Mouse (Mus musculus) heart, adult 2 months (tissue): Measurements from ENCODE around the gene Fam13c. TPM values are rescaled to one million over a fixed set of nuclear protein-coding genes. Genes with fewer than 3 reads are reported as not detected.
A peak's percentile ranks its signal among the peaks of the same experiment; 100 is the strongest.

Source experiments
- DNase-seq, 2 experiments: peaks; one replicate each; pipeline ENCODE4 v3.0.0; 2021
- H3K27ac ChIP-seq: fragments of 200-600 bp; 2 replicates; pipeline ENCODE4 v1.8.1; 2022
- H3K27me3 ChIP-seq: fragments of 200-500 bp; 2 replicates; pipeline ENCODE4 v1.6.1; 2012; ENCODE audit warnings: mild to moderate bottlenecking, low read length, inconsistent platforms, mixed read lengths; ENCODE audit not compliant: control insufficient read depth, insufficient read depth
- H3K36me3 ChIP-seq: fragments of 200-500 bp; 2 replicates; pipeline ENCODE4 v1.6.1; 2012; ENCODE audit warnings: low read length, inconsistent platforms; ENCODE audit not compliant: control insufficient read depth, insufficient read depth
- H3K4me1 ChIP-seq: fragments of 200-500 bp; 2 replicates; pipeline ENCODE4 v1.6.1; 2011; ENCODE audit warnings: low read length; ENCODE audit not compliant: control insufficient read depth, insufficient read depth
- H3K4me3 ChIP-seq: fragments of 200-600 bp; 2 replicates; pipeline ENCODE4 v1.8.1; 2022
- H3K79me2 ChIP-seq: fragments of 200-500 bp; replicated peaks from 2 replicates; pipeline ENCODE4 v1.6.1; 2012; ENCODE audit warnings: mild to moderate bottlenecking, inconsistent platforms, low read length, moderate library complexity, mixed read lengths; ENCODE audit not compliant: control insufficient read depth, insufficient read depth
- H3K9ac ChIP-seq: fragments of 200-500 bp; 2 replicates; pipeline ENCODE4 v1.6.1; 2012; ENCODE audit warnings: low read depth, mild to moderate bottlenecking, control low read depth, inconsistent platforms, low read length, mixed read lengths
- CTCF ChIP-seq: fragments of 200-600 bp; IDR thresholded peaks from 2 replicates; pipeline ENCODE4 v1.8.1; 2022; ENCODE audit warnings: antibody characterized with exemption, mild to moderate bottlenecking, moderate library complexity
- EP300 ChIP-seq: fragments of 200-500 bp; IDR thresholded peaks from 2 replicates; pipeline ENCODE4 v1.6.1; 2011; ENCODE audit warnings: low read depth, low read length, control low read depth; ENCODE audit not compliant: insufficient read depth
- POLR2A ChIP-seq: fragments of 200-500 bp; IDR thresholded peaks from 2 replicates; pipeline ENCODE4 v1.6.1; 2011; ENCODE audit warnings: mild to moderate bottlenecking, low read depth, low read length, control low read depth; ENCODE audit not compliant: insufficient read depth
- WGBS: fragments of 180-500 bp; shearing (Covaris S2); methylation state at CpG from one replicate; pipeline ENCODE4 v1.1.7; 2018; 5-methylcytosine and 5-hydroxymethylcytosine counted together
- intact Hi-C: fragments of 180-260 bp; cut with DNase I; formaldehyde crosslinking; loops from one replicate; pipeline ENCODE4 v1.15.1; 2025
- polyA plus RNA-seq: library from polyadenylated mRNA; depleted of rRNA; stranded (reverse); fragments of >200 nt; gene quantifications from 2 replicates; pipeline ENCODE4 v1.2.3, GENCODE M21; 2012; rRNA removed
- total RNA-seq, 2 experiments: library from RNA; stranded (reverse); gene quantifications; 2 replicates each; pipeline ENCODE4 v1.2.3; 2021

Gene Fam13c
- total and polyA plus RNA-seq, 3 experiments: 2.8 to 5.5 (median 5.2) TPM

DNA sequence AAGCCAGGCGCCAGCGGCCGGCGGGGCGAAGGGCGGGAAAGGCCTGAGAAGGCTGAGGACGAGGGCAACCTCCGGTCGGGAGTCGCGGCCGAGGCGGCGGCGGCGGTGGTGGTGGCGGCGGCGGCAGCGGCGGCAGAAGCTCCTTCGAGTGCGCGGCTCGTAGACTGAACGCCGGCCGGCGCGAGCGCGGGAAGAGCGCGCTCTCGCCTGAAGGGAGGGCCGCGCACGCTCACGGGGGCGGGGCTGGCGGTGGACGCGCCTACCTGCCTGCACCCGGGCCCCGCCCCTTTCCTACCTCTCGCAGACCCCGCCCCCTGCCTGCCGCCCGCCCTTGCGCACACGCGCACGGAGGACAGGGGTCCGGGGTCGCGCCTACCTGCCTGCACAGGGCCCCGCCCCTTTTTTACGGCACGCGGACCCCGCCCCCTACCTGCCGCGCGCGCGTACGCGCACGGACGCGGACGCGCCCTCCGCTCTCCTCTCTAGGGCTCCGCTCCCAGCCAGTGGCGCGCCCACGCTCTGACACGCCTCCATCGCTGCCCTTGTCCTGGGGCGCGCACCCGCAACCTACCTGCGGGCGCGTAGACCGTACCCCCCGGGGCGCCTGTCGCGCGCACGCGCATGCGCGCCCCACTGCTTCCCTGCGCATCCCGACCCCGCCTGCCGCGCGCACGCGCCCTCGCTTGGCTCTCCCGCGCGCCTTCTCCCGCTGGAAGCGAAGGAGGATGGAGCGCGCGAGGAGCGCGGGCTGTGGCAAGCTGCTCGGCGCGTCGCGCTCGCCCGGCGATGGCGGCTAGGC is 159.0 kb downstream of the Fam13c start:
- H3K79me2 ChIP-seq: no peaks in the 10 kb centered on the region
- H3K9ac ChIP-seq: no peak overlapping the region
- peaks cover 17% of the 10 kb centered on the region for H3K27me3 ChIP-seq
- no peak overlapping the region for H3K27ac ChIP-seq
- no peaks in the 10 kb centered on the region for H3K4me1 ChIP-seq
- WGBS: under 1% methylated on average over 88 of the region's 124 CpGs
- no peaks in the 10 kb centered on the region for H3K36me3 ChIP-seq
- H3K4me3 ChIP-seq: peak overlapping the region; percentile 25
- intact Hi-C loops: loop anchor here (10.0 kb wide), 1 partner anchor 365 kb away; no protein-coding TSS in a partner anchor
- peak; percentile 13 to 18 for DNase-seq
- TF ChIP-seq POLR2A: no peak
- no peak for TF ChIP-seq EP300
- TF ChIP-seq CTCF: no peak

DNA sequence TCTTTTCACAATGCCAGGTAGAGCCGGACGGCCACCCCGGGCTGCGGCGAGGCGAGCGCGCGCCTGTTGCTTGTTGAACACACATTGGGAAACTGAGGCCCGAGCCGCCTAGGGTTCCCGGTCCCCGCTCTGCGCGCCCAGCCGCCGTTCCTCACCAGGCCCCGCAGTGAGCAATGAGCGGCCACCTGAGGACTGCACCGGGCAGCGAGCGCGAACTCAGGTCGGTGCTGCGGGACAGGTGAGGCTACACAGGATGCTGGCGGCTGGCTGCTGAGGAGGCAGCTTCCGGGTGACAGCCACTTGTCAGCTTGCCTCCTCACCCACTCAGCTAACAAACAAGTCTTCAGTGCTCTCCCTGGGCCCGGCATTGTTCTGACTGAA is 159.6 kb downstream of the Fam13c start:
- intact Hi-C loops: loop anchor here (10.0 kb wide), 1 partner anchor 365 kb away; no protein-coding TSS in a partner anchor
- Histone ChIP-seq H3K36me3 (no peaks in the 10 kb centered on the region), H3K27me3 (peaks cover 17% of the 10 kb centered on the region), H3K4me3 (peak overlapping the region; percentile 25; the same call in 1 of the 2 replicates), H3K79me2 (no peaks in the 10 kb centered on the region), H3K9ac (no peak overlapping the region), H3K27ac (no peak overlapping the region), H3K4me1 (no peaks in the 10 kb centered on the region)
- no peak for DNase-seq
- 1% methylated on average over 28 of the region's 28 CpGs for WGBS
- no peak for TF ChIP-seq POLR2A
- TF ChIP-seq EP300: no peak
- TF ChIP-seq CTCF: no peak

Other genes with a start within 250 kb of the Fam13c start
- gene Mrln, start 235.8 kb upstream of the Fam13c start, total RNA-seq: 1 to 10 TPM; 3.0 to 3.4 TPM
- 4.1 and 5.2 TPM in 2 replicates for gene Mrln, start 235.8 kb upstream of the Fam13c start, polyA plus RNA-seq
- 1 to 10 TPM; 3.1 to 3.2 TPM for gene Slc16a9, start 195.4 kb upstream of the Fam13c start, total RNA-seq
- gene Slc16a9, start 195.4 kb upstream of the Fam13c start, polyA plus RNA-seq: 4.6 and 5.7 TPM in 2 replicates
- gene Phyhipl, start 215.5 kb downstream of the Fam13c start, total RNA-seq: not detected
- 0.18 and 0.26 TPM in 2 replicates for gene Phyhipl, start 215.5 kb downstream of the Fam13c start, polyA plus RNA-seq